Mouse (Mus musculus) liver, postnatal 0 days (tissue): ENCODE results near the gene Ctnnd1. TPM values are rescaled to one million over a fixed set of nuclear protein-coding genes. Genes with fewer than 3 reads are reported as not detected.
A peak's percentile ranks its signal among the peaks of the same experiment; 100 is the strongest.

Experiments used
- ATAC-seq: fragments of 200-750 bp; cut with Nextera tagmentation; 2 replicates; pipeline ENCODE4 v1.8.0; 2017; ENCODE audit warnings: mild to moderate bottlenecking, moderate library complexity
- DNase-seq: peaks from one replicate; pipeline ENCODE4 v3.0.0-alpha.2; 2016
- H3K27ac ChIP-seq: fragments of 300-500 bp; sonication (generic); 2 replicates; pipeline ENCODE4 v1.5.1; 2014; ENCODE audit warnings: antibody characterized with exemption, moderate library complexity, mild to moderate bottlenecking, low read depth
- H3K27me3 ChIP-seq: fragments of 300-500 bp; sonication (generic); 2 replicates; pipeline ENCODE4 v1.6.1; 2014; ENCODE audit warnings: low read length, control low read depth, mixed read lengths; ENCODE audit not compliant: insufficient read depth
- H3K36me3 ChIP-seq: fragments of 300-500 bp; sonication (generic); replicated peaks from 2 replicates; pipeline ENCODE4 v1.6.1; 2014; ENCODE audit warnings: mild to moderate bottlenecking, control low read depth, low read length, moderate library complexity, mixed read lengths; ENCODE audit not compliant: insufficient read depth
- H3K4me1 ChIP-seq: fragments of 300-500 bp; sonication (generic); 2 replicates; pipeline ENCODE4 v1.6.1; 2014; ENCODE audit warnings: antibody characterized with exemption, mild to moderate bottlenecking, control low read depth; ENCODE audit not compliant: insufficient read depth
- H3K4me2 ChIP-seq: fragments of 300-500 bp; sonication (generic); 2 replicates; pipeline ENCODE4 v1.6.1; 2014; ENCODE audit warnings: low read depth, mild to moderate bottlenecking, low read length, moderate library complexity, mixed read lengths
- H3K4me3 ChIP-seq: fragments of 300-500 bp; sonication (generic); 2 replicates; pipeline ENCODE4 v1.5.1; 2014; ENCODE audit warnings: low read depth, low read length
- H3K9ac ChIP-seq: fragments of 300-500 bp; sonication (generic); replicated peaks from 2 replicates; pipeline ENCODE4 v1.6.1; 2014; ENCODE audit warnings: mild to moderate bottlenecking, moderate library complexity
- H3K9me3 ChIP-seq: fragments of 300-500 bp; sonication (generic); 2 replicates; pipeline ENCODE4 v1.6.1; 2016; ENCODE audit warnings: mild to moderate bottlenecking, control low read depth, low read length, mixed read lengths
- CTCF ChIP-seq: sonication (generic); IDR thresholded peaks from 2 replicates; pipeline ENCODE4 v1.5.1; 2016; ENCODE audit warnings: antibody characterized with exemption, low read depth
- EP300 ChIP-seq: IDR thresholded peaks from 2 replicates; pipeline ENCODE4 v1.6.1; 2016; ENCODE audit warnings: antibody characterized with exemption, low read depth, mild to moderate bottlenecking
- WGBS: fragments of 180-500 bp; shearing (Covaris S2); extraction: QIAGEN DNeasy Blood & Tissue Kit; methylation state at CpG from one replicate; pipeline ENCODE4 v1.1.7; 2014; ENCODE audit not compliant: insufficient replicate concordance; 5-methylcytosine and 5-hydroxymethylcytosine counted together
- polyA plus RNA-seq: library from polyadenylated mRNA; unstranded; fragments of >200 nt; fragmentation: Nextera tagmentation; extraction: Ambion mirVana; gene quantifications from 2 replicates; pipeline ENCODE4 v1.2.1, GENCODE M21; 2015

The Ctnnd1 gene
- polyA plus RNA-seq, 1 experiment from 2014 or later, result 9.0 TPM

GRCm38 (mm10) chr2:84600977-84601376 is 49.6 kb downstream of the Ctnnd1 start:
- H3K27ac ChIP-seq, result no peak overlapping the region
- peaks cover 36% of the 10 kb centered on the region for H3K36me3 ChIP-seq
- no peaks in the 10 kb centered on the region for H3K27me3 ChIP-seq
- no peak overlapping the region for H3K4me2 ChIP-seq
- H3K9me3 ChIP-seq, result no peaks in the 10 kb centered on the region
- DNase-seq (no peak), ATAC-seq (no peak)
- TF ChIP-seq CTCF (no peak), EP300 (no peak)
- WGBS, result 41% methylated on average over 2 of the region's 2 CpGs
- no peak overlapping the region for H3K4me3 ChIP-seq
- H3K4me1 ChIP-seq, result no peaks in the 10 kb centered on the region
- no peak overlapping the region for H3K9ac ChIP-seq

- DNase-seq, result no peak
- ATAC-seq, result no peak
- Histone ChIP-seq H3K36me3 (peaks cover 31% of the 10 kb centered on the region), H3K27ac (no peak overlapping the region), H3K27me3 (no peaks in the 10 kb centered on the region), H3K4me2 (no peak overlapping the region), H3K4me1 (no peaks in the 10 kb centered on the region), H3K9ac (no peak overlapping the region), H3K9me3 (no peaks in the 10 kb centered on the region), H3K4me3 (no peak overlapping the region)
- WGBS, result 77% methylated on average over 6 of the region's 6 CpGs
- no peak for TF ChIP-seq CTCF
- TF ChIP-seq EP300, result no peak
Measured at GRCm38 (mm10) chr2:84599270-84599888, 51.2 kb downstream of the Ctnnd1 start.

GRCm38 (mm10) chr2:84597123-84597522 is 53.4 kb downstream of the Ctnnd1 start:
- Histone ChIP-seq H3K36me3 (peaks cover 17% of the 10 kb centered on the region), H3K27ac (no peak overlapping the region), H3K4me1 (no peaks in the 10 kb centered on the region), H3K4me2 (no peak overlapping the region), H3K27me3 (no peaks in the 10 kb centered on the region), H3K4me3 (no peak overlapping the region), H3K9ac (no peak overlapping the region), H3K9me3 (no peaks in the 10 kb centered on the region)
- DNase-seq (no peak), ATAC-seq (no peak)
- WGBS, result 92% methylated on average over 1 of the region's 1 CpGs
- no peak for TF ChIP-seq CTCF
- no peak for TF ChIP-seq EP300

DNA sequence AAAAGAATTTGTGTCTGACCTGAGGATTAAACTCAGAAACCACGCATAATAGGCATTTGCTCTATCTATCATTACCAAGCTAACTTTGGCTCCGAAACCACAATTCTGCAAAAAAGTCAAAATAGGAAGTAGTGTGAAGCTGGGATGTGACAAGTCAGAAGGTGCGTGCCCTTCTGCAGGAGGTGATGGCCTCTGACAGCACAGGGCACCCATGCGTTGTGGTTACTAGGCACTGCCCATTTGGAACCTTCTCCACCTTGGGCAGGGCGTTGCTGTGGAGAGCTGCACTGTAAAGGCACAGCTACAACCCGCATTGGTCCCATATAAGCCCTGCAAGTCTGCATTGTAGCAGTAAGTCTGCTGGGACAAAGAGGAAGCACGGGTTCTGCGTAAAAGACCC is 57.8 kb downstream of the Ctnnd1 start:
- Histone ChIP-seq H3K27ac (no peak overlapping the region), H3K9me3 (no peaks in the 10 kb centered on the region), H3K9ac (no peak overlapping the region), H3K4me1 (no peaks in the 10 kb centered on the region), H3K4me3 (no peak overlapping the region), H3K36me3 (peaks cover 13% of the 10 kb centered on the region), H3K27me3 (no peaks in the 10 kb centered on the region), H3K4me2 (peak overlapping the region; percentile 7; the same call in 1 of the 2 replicates)
- DNase-seq (no peak), ATAC-seq (no peak)
- TF ChIP-seq EP300, result no peak
- TF ChIP-seq CTCF, result no peak
- 35% methylated on average over 8 of the region's 8 CpGs for WGBS

GRCm38 (mm10) chr2:84585700-84586099 is 64.9 kb downstream of the Ctnnd1 start:
- Histone ChIP-seq H3K27ac (no peak overlapping the region), H3K9me3 (no peaks in the 10 kb centered on the region), H3K4me2 (no peak overlapping the region), H3K9ac (no peak overlapping the region), H3K4me3 (no peak overlapping the region), H3K4me1 (no peaks in the 10 kb centered on the region), H3K27me3 (no peaks in the 10 kb centered on the region), H3K36me3 (no peaks in the 10 kb centered on the region)
- DNase-seq (no peak), ATAC-seq (no peak)
- 83% methylated on average over 8 of the region's 8 CpGs for WGBS
- TF ChIP-seq CTCF (no peak), EP300 (no peak)

DNA sequence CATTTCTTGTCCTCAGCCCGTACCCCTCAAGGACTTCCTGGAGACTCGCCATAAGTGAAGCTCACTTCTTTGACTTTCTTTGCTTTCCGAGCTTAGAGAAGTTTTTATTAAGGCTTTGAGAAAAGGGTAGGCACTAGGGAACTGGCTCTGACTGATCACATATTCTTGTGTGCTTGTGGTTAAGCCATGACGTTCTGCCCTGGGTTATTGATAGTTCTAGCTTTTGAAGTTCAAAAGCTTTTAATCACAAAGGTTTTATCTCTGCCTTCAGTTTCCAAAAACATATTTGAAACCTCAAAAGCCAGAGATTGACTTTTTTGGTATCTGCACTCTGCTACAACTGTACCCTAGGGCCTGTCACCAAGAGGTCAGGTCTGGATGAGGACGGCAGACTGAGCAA is 68.3 kb downstream of the Ctnnd1 start:
- H3K36me3 ChIP-seq, result 0 out of 2 replicates have a peak, but pooled peaks cover 2% of the 10 kb centered on the region
- H3K4me1 ChIP-seq, result no peaks in the 10 kb centered on the region
- no peak for TF ChIP-seq EP300
- no peak for TF ChIP-seq CTCF
- no peaks in the 10 kb centered on the region for H3K27me3 ChIP-seq
- no peak overlapping the region for H3K27ac ChIP-seq
- no peak overlapping the region for H3K4me2 ChIP-seq
- DNase-seq (no peak), ATAC-seq (no peak)
- no peaks in the 10 kb centered on the region for H3K9me3 ChIP-seq
- H3K9ac ChIP-seq, result no peak overlapping the region
- 59% methylated on average over 5 of the region's 5 CpGs for WGBS
- H3K4me3 ChIP-seq, result no peak overlapping the region
